Mouse (Mus musculus) G1E-ER4 (cell line): ENCODE measurements around the gene Adipor2. TPM values are rescaled to one million over a fixed set of nuclear protein-coding genes. Genes with fewer than 3 reads are reported as not detected.

ENCODE experiments used
- GATA1 ChIP-seq: IDR thresholded peaks from one replicate; pipeline ENCODE4 v1.8.0; 2012; ENCODE audit warnings: low read length, inconsistent platforms
- polyA plus RNA-seq: library from polyadenylated mRNA; stranded (reverse); fragments of >175 nt; gene quantifications from 2 replicates; pipeline ENCODE4 v1.2.3, GENCODE M21; 2012

Adipor2 gene
- polyA plus RNA-seq, 1 experiment, result 28.6 TPM

DNA sequence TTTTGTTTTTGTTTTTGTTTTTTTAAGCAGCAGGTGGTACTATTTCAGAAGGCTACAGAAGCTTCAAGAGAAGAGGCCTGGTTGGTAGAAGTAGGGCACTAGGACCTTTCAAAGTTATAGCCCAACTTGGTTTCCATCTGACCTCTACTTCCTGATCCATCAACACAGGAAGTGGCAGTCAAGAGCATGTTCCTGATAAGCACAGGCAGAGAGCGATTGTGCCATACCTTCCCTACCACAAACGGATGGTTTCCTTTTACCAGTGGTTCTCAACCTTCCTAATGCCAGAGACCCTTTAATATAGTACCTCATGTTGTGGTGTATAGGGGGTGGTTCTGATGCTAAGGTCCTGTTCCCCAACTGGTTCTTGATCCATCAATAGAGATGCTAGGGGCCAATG lies 39.9 kb downstream of the Adipor2 start:
- TF ChIP-seq GATA1, result peak; percentile 86

DNA sequence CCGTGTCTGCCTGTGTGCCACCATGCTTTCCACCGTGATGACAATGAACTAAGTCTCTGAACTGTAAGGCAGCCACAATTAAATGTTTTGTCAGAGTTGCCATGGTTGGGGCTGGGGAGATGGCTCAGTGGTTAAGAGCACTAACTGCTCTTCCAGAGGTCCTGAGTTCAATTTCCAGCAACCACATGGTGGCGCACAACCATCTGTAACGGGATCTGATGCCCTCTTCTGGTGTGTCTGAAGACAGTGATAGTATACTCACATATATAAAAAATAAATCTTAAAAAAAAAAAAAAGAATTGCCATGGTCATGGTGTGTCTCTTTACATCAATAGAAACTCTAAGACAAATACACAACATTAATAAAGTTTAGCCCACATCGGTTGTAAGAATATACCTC lies 42.5 kb downstream of the Adipor2 start:
- TF ChIP-seq GATA1, result no peak

DNA sequence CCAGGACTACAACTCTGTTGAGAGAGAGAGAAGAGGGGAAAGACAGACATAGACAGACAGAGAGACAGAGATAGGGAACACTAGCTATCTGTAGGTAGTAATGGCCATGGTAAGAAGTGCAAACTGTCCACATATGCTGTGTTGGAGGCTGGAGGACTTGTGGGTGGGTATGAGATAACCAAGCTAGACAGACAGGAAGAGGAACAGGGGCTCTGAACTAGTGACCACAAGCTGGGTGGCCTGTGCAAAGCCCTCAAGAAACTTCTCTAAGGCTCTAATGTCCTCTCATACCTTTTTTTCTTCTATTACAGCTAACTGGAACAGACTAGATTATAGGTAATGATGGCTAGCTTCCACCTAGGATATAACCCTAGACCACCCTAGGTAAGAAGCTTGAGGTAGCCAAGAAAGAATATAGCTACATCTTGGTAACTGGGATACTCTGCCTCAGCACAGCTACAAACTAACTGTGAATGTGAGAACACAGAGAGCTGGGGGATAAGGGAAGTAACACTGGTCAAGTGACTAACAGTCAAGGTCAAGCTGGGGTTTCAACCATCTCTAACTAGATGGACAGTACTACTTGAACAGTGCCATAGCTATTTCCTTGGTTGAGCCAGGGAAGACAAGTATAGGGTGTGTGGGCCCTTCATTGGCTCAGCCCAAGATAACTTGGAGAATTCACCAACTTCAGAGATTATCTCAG lies 44.4 kb downstream of the Adipor2 start:
- no peak for TF ChIP-seq GATA1

DNA sequence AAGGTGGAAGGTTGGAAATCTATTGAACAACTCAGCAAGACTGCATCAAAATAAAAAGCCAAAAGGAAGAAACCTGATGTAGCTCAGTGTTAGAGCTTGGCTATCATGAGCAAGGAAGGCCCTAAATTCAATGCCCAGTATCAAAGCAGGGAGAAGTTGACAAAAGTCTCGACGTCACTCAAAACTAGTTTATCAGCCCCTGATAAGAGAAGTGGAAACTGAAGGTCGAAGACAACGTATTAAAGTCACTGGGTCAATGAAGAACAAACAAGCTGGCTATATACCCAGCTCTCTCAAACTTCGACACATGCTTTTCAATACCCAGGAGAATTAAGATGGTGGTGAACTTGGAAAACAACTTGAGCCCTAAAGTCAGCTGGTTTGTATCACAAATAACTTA lies 45.3 kb downstream of the Adipor2 start:
- no peak for TF ChIP-seq GATA1

DNA sequence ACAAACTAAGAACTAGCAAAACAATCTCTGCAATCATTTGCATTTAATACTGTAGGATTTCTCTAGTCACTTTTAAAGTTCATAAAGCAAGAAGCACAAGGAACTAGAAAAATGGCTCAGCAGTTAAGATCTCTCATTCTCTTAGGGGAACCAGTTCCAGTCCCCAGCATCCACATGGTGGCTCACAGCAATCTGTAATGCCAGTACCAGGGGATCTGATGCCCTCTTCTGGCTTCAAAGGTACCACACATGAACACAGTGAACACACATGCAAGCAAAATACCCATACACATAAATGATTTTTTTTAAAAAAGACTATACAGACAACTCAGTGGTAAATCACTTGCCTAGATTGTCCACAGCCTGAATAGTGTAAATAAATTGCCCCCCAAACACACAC lies 45.9 kb downstream of the Adipor2 start:
- TF ChIP-seq GATA1, result no peak

DNA sequence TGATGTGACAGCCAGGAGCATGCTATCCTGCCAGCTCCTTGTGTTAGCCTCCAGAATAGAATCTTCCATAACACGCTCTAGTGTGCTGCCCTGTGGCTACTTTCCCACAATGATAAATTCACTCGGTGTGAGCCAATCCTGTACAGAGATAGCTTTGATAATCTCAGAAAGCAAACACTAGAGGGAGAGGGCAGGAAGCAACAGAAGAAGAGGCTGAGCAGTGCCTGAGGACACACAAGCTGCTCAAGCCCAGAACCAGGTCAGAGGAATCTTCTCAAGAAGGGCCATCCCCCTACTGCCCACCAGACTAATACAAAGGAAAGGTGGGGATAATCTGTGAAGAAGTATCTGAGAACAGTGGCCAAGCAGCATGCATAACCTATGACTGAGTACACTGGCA lies 50.1 kb downstream of the Adipor2 start:
- no peak for TF ChIP-seq GATA1

DNA sequence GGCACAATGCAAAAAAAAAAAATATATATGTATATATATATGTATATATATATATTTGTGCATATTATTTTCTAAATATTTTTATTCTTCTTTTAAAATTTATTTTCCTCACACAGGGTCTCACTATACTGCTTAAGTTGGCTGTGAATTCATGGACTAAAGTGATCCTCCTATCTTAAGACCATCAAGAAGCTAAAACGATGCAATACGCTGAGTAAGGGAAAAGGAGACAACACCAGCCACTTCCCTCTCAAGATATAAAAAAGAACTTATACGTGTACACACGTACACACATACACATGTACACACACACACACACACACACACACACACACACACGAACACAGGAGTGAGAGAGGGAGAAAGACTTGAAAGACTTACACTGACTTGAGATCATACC lies 53.9 kb downstream of the Adipor2 start:
- no peak for TF ChIP-seq GATA1

DNA sequence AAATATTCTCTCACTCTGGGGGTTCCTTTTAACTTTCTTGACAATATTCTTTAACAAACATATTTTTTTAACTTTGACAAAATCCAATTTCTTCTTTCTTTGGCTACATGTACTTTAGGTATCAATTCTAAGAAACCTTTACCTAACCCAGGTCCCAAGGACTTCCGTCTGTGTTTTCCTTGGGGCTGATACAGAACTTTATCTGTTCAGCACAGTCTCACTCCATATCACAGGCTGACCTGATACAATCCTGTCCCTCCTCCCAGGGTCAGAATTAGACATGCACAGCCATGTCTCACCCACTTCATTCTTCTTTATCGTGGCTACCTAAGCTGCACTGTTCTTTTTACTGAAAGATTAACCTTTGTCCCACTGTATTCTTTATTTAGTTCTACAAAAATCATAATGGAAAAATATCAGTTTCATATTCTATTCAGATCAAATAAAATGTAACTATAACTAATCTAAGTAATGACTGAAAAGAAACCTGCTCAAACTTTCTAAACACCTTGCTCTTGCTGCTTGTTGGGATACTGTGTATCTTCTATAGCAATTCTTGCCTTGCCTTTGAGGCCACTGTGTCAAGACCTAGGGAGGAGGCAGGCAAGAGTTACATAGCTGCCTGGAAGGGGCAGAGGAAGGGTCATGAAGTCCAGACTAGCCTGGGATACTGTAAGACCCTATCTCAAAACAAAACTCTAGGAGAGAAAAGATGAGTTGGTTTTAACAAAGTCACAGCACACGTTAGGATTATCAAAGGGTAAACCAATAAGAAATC lies 56.4 kb downstream of the Adipor2 start:
- TF ChIP-seq GATA1, result peak; percentile 86

DNA sequence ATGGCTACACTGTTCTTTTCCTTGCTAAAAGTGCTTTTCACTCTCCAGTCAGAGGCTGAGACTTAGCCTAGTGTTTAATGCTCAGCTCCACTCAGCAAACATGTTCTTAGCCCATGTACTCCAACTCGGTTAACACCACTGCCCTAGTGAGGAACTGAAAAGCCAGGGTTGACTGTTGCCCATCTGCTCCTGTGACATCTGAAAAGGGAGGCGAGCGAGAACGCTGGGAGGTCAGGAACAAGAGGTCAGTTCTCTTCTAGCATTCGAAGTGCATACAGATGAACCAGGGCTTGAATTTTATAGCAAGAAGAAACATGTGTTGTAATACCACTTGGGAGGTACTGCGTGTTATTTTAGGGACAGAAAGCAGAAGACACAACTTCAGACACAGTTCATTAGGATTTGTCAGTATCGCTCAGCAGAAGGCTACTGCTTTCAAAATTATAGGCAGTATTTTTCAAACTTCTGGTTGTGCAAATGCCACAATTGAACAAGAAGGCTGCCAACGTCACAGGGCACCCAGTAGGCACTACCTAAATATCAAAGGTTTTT lies 59.4 kb downstream of the Adipor2 start:
- TF ChIP-seq GATA1, result no peak

DNA sequence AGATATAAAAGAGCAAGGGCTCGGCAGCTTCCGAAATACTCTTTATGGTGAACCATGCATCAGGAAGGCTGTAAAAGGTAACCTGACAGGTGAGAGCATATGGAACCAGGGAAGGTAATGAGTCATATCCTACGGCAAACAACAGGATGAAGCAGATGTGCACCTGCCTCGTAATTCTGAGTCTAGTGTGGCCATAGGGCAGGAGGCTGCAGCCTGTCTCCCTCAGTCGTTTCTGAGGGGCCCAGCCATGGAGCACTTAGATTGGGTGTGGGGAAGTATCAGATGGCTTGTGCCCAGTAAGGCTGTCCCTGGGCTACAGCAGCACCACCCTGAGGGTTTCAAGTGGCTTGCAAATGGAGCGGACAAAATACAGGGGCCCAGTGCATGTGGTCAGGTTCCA lies 65.0 kb downstream of the Adipor2 start:
- no peak for TF ChIP-seq GATA1

DNA sequence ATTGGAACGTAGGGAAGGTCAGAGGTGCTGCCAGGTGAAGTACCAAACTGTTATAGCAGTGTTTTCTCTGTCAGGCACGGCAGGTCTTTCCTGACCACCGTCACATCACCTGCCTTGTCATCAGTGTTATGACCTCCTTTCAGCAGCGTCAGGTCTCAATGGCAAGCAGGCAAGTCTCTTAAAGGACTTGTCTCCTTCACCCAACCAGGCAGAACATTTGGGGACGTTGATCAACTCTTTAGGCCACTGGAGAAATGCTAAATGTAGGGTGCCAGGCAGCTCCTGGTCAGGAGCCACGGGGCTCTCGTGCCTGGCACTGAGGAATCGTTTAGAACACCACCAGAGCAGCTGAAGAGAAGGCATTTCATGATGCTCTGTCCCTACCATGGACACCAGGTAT lies 65.8 kb downstream of the Adipor2 start:
- TF ChIP-seq GATA1, result no peak

DNA sequence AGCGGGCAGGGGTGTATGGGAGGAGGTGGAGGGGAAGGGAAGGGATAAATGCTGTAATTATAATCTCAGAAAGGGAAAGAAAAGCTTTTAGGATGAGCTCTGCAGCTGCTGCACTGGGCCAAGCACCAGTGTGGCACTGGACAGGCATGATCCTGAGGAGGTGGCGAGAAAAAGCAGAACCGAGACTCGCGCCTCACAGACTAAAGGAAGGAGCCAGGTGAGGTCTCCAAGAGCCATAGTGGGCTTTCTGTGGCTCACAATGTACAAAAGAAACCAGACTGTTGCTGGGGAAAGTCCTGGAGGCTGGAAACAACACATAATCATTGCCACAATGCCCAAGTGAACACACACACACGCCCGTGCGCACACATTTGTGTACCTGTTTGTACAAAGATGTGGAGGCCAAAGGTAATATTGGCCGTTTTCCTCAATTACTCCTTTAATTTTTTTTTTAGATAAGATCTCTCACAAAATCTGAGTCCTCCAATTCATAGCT lies 66.8 kb downstream of the Adipor2 start:
- TF ChIP-seq GATA1, result no peak

DNA sequence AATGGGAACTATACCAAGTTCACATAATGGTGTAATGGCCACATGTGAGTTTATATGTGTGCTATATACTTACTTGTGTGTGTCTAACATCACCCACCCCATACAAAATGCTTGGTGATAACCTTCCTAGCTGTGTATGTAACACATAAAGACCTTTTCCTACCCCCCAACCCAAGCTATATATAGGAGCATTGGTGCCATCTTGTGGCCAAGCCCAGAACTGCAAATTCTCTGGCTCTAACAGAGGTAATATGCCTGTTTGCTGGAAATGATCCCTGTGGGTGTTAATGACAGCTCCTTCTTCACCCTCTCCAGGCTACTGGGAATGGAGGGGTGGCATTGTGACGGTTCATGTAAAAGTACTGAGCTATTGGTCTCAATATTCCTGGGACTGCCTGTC lies 69.3 kb downstream of the Adipor2 start:
- TF ChIP-seq GATA1, result no peak

DNA sequence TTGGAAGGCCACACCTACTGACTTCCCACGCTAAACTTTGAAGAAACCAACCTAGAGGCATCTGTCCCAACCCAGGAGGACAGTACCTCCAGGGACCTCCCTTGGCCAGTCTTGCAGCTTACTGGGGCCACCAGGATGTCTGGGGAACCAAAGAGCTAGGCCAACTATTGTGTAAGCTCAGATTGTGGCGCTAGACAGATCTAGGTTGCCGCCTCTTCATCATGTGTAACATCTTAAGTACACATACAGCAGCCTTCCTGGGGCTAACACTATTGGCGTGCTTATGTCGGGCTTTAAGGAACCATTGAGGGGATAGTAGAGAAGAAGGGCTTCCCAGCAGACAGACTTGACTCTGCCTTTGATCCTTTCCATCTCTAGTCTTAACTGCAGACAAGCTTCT lies 69.7 kb downstream of the Adipor2 start:
- no peak for TF ChIP-seq GATA1

DNA sequence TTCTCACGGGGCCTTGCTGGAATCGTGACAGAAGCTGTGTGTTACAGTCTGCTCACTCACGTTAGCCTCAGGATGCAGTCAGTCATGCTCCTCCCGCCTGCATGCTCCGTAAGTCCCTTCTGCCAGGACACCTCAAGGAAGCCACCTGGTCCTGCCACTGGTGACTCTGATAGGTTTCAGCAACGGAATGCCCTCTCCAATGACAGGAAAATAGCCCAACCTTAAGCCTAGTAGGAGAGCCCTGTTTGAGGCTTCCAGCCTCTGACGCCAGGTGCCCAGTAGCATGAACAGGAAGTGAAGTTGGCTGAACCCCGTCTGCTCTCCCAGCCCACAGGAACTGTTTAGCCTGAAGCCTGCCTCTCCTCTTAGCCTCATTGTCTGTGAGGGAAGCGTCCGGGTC lies 71.2 kb downstream of the Adipor2 start:
- no peak for TF ChIP-seq GATA1

DNA sequence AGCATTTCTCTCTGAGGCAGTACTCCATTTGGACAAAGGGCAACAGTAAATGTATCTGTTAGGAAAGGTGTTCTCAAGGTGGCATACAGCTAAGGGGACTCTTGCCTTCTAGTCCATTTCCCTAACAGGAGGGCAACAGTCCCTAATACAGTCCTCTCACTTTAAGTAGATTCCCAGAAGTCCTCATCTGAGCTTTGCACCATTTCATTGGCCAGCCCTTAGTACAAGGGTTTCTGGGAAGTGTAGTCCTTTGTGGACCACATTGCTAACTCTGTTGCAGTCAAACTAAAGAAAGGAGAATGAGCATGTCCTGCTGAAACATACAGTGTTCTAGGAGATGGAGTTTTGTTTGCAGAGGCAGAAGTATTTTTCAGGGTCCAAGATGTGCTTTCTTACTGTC lies 76.1 kb downstream of the Adipor2 start:
- TF ChIP-seq GATA1, result no peak
